ENCODE assay signal across 20 mouse cellular contexts in genomic region chr16:27471389-27471788, GRCm38 (mm10).
"Had no signal": no experiment of that assay in that cellular context is flagged by ENCODE, and none has a peak within 500 bp of the region (broad histone marks: within the 10 kb centered on the region; RNA-seq: fewer than 3 reads in every experiment).

No protein-coding gene starts in this region.

- H3K4me2 ChIP-seq: intestine, embryonic 15.5 days; kidney, embryonic 15.5 days; limb, embryonic 13.5 days; liver, embryonic 12.5 days; liver, embryonic 15.5 days; lung, embryonic 15.5 days; midbrain, embryonic 12.5 days had no signal

- H3K4me1 ChIP-seq: intestine, embryonic 15.5 days; kidney, embryonic 15.5 days; limb, embryonic 10.5 days; limb, embryonic 13.5 days; liver, embryonic 12.5 days; liver, embryonic 15.5 days; lung, embryonic 15.5 days; megakaryocyte, embryonic 14.5 days; midbrain, embryonic 12.5 days had no signal

- ATAC-seq: intestine, embryonic 15.5 days; liver, embryonic 12.5 days had no signal

- H3K4me3 ChIP-seq: intestine, embryonic 15.5 days; kidney, embryonic 15.5 days; limb, embryonic 10.5 days; limb, embryonic 13.5 days; liver, embryonic 12.5 days; liver, embryonic 15.5 days; lung, embryonic 15.5 days; megakaryocyte, embryonic 14.5 days; midbrain, embryonic 12.5 days had no signal

- DNase-seq: kidney, adult 11 months; kidney, adult 8-10 months; kidney, postnatal 10 days; kidney, postnatal 36 days; layer of hippocampus, adult 9-11 months; liver; lung, adult 18-20 months; lung, postnatal 10 days; lung, postnatal 36 days; thymus, adult 18-20 months; thymus, postnatal 36 days had no signal

- H3K27ac ChIP-seq: intestine, embryonic 15.5 days; kidney, embryonic 15.5 days; limb, embryonic 10.5 days; limb, embryonic 13.5 days; liver, embryonic 12.5 days; liver, embryonic 15.5 days; lung, embryonic 15.5 days; midbrain, embryonic 12.5 days had no signal

- H3K27me3 ChIP-seq: intestine, embryonic 15.5 days; kidney, embryonic 15.5 days; limb, embryonic 13.5 days; liver, embryonic 12.5 days; liver, embryonic 15.5 days; lung, embryonic 15.5 days; megakaryocyte, embryonic 14.5 days; midbrain, embryonic 12.5 days had no signal

- H3K36me3 ChIP-seq: intestine, embryonic 15.5 days; kidney, embryonic 15.5 days; limb, embryonic 10.5 days; limb, embryonic 13.5 days; liver, embryonic 12.5 days; liver, embryonic 15.5 days; lung, embryonic 15.5 days; midbrain, embryonic 12.5 days had no signal

- H3K9me3 ChIP-seq: intestine, embryonic 15.5 days; kidney, embryonic 15.5 days; limb, embryonic 10.5 days; limb, embryonic 13.5 days; liver, embryonic 12.5 days; liver, embryonic 15.5 days; lung, embryonic 15.5 days; midbrain, embryonic 12.5 days had no signal

- H3K9ac ChIP-seq: intestine, embryonic 15.5 days; kidney, embryonic 15.5 days; limb, embryonic 13.5 days; liver, embryonic 12.5 days; liver, embryonic 15.5 days; lung, embryonic 15.5 days; midbrain, embryonic 12.5 days had no signal
